Mouse (Mus musculus): ENCODE measurements around the gene Hist1h1c.
A peak's percentile ranks its signal among the peaks of the same experiment; 100 is the strongest.
"Not testable (repeated sequence)": the region's sequence is repeated elsewhere in the genome, so short reads cannot be mapped to it uniquely, and the experiment has no call there.

Gene Hist1h1c

DNA sequence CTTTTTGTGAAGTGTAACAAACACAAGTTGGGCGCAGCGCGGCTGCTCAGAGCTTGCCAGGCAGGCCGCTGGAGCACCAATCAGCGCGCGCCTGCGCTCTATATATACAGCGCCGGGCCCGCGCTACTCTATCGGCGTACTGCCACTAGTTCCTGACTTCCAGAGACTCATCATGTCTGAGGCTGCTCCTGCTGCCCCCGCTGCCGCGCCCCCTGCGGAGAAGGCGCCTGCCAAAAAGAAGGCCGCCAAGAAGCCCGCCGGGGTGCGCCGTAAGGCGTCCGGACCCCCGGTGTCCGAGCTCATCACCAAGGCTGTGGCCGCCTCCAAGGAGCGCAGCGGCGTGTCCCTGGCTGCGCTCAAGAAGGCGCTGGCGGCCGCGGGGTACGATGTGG lies at the start of gene Hist1h1c:
TSS of gene Hist1h1c (plus strand) at position 132 of the 392 bp plus-strand sequence.
- peak; percentile 93 for DNase-seq

DNA sequence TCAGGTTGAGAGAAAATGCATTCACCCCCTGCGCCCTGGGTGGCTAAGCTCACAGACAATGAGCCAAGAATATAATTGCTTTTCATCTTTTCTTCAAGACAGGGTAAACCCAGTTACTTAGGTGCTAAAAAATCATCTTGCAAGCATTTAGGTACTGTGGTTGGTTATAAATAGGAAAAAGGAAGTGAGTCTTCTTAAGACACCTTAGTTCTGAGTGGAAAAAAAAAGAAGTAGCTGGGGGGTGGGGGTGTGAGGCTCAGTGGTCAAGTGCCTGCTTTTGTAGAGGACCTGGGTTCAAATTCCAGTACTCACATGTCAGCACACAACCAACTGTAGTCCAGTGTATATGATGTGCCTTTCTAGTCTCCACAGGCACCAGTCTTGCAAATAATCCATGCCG lies 49.7 kb upstream of the Hist1h1c start:
- no peak for DNase-seq

DNA sequence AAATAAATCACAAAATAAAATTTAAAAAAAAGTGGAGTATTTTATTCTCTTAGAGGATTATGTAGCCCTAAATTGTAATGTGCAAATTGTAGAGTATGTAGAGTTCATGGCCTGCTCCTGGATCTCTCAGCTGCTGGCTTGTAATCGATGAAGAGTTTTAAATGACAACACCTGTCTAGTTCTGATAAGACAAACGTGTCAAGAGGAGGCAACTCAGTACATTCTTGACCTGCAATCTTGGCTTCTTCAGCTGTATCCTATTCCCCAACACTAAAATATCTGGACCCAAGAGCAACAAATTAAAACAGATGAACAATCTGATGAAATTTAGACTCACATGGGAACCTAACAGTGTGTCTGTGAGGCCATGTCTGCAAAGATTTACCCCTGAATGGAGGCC lies 49.1 kb upstream of the Hist1h1c start:
- DNase-seq: no peak

DNA sequence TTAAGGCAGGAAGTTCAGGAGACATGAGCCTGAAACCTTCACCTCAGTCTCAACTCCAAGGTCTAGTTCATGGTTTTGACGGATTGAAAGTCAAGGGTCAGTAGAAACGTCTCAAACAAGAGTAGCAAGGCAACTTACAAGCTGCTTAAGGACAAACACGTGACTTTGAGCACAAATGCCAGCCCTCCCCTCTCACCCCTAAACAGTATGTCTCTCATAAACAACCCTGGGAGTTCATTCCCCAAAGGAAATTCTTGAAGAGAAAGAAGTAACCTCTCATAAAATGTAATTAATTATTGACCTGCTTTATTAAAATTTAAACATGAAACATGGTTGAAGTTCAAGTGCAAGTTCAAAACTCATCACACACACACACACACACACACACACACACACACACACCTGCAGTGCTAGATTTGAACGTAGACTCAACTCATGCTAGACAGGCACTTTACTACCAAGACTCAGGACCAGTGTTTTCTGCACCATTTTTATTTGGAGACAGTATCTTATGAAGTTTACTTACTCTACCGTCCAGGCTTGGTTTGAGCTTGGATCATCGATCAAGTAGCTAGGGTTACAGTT lies 44.7 kb upstream of the Hist1h1c start:
- DNase-seq: peak; percentile 68

DNA sequence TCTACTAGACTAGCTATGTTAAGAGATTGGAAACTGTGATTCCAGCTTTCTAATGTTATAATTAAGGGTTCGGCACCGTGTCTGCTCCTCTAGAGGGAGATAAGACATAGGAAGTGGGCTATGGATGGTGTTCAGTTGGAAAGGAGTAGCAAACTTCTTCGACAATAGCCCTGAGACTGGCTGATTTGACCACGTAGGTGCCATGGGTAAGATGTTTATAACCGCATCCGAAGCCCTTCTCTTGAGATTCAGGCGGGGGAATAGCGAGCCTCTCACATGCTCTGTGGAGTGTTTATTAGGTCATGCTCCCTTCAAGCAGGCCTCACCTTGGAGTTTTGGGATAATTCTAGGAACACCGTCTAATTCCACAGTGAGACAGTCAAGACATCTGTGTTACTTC lies 43.7 kb upstream of the Hist1h1c start:
- no peak for DNase-seq

DNA sequence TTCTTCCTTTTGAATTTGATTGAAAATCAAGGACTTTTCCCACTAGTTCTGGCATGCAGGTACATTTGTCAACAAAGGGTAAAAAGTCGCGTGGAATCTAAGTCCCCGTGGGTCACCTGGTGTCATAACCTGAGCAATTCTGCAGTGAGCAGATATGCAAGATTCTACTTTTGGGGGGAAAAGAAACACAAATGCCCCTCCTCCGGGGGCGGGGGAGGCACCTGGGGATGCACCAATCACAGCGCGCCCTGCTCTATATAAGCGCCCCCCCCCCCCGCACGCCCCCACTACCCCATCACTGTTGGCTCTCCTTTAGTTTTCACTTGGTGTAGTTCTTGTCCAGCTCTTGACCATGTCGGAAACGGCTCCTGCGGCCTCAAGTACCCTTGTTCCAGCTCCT lies 43.1 kb upstream of the Hist1h1c start, which contains the start of gene Hist1h1t:
TSS of gene Hist1h1t (plus strand) at position 301 of the 400 bp plus-strand sequence.
- no peak for DNase-seq

DNA sequence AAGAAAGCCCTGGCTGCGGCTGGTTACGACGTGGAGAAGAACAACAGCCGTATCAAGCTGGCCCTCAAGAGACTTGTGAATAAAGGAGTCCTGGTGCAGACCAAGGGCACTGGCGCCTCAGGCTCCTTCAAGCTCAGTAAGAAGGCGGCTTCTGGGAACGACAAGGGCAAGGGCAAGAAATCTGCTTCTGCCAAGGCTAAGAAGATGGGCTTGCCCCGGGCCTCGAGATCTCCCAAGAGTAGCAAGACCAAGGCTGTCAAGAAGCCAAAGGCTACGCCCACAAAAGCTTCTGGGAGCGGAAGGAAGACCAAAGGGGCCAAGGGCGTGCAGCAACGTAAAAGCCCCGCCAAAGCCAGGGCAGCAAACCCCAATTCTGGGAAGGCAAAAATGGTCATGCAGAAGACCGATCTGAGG lies 42.5 kb upstream of the Hist1h1c start:
- no peak for DNase-seq

DNA sequence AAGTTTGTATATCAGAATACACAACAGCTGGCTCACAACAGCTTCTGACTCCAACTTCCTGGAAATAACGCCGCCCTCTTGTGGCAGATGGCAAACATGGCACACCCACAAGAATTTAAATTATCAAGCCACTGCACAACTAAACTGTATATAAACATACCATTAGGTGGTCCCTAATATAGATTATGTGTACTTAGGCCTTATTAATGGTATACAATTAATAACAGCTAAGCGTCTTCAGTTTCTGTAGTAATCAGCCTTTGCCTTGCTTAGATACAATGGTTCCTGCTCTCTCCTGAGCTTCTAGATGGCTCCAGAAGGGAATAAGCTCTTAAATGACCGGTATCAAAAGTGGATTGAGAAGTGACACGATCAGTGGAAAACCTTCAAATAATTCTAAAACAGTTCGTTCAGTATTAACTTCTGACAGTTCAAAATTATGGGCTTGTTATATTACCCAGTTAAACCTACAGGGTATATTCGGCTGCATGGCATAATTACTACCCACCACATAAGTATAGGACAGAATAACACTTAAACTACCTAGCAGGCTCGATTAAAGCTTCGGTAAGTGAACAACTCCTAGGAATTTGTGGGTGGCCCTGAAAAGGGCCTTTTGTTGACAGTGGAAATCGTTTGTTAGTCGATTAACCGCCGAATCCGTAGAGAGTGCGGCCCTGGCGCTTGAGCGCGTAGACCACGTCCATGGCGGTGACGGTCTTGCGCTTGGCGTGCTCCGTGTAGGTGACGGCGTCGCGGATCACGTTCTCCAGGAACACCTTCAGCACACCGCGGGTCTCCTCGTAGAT lies 40.9 kb upstream of the Hist1h1c start:
- DNase-seq: peak; percentile 65

DNA sequence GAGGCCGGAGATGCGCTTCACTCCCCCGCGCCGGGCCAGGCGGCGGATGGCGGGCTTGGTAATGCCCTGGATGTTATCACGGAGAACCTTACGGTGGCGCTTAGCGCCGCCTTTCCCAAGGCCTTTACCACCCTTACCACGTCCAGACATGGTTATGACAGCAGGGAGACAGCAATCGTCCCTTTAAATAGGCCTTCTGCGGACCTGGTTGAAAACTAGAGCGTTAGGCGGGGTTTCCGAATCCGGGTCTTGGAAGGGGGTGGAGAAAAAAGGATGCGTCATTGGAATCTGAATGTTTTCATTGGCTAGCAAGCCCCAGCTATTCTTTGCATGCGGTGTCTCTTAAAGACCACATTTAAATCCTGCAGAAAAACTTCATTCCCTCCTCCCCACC lies 40.3 kb upstream of the Hist1h1c start, which contains the start of gene Hist1h4c:
TSS of gene Hist1h4c (minus strand) at position 155 of the 394 bp plus-strand sequence.
- peak; percentile 98 for DNase-seq

DNA sequence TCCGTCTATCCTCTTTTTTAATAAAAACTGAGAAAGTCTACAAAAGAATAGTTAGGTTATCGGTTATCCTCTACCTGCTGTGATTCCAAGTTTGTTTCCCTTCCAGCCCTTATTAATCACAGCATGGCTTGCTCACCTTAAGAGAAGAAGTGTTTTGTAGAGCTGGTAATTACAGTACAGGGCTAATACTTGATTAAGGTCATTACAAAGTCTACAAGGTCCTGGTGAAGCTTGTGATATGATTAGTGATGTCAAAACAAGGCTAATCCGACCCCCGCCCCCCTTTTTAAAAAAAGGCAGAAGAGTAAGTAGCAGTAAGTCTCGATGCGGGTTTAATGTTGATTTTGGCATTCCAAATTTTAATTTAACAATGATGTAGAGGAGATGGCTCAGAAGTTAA lies 39.6 kb upstream of the Hist1h1c start:
- no peak for DNase-seq

DNA sequence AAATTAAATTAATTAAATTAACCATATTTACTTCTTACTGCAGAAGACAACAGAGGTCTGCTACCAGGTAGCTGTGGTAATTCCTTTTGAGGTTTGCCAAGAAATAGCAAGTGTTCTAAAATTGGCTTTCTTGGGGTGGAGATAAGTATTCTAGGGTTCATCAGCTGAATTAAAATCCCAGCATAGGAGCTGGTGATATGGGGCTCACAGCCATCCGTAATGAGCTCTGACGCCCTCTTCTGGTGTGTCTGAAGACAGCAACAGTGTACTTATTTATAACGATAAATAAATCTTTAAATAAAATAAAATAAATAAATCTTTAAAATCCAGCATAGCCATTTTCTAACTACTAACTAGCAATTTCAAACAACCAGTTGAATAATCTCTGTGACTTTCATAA lies 38.8 kb upstream of the Hist1h1c start:
- DNase-seq: no peak

DNA sequence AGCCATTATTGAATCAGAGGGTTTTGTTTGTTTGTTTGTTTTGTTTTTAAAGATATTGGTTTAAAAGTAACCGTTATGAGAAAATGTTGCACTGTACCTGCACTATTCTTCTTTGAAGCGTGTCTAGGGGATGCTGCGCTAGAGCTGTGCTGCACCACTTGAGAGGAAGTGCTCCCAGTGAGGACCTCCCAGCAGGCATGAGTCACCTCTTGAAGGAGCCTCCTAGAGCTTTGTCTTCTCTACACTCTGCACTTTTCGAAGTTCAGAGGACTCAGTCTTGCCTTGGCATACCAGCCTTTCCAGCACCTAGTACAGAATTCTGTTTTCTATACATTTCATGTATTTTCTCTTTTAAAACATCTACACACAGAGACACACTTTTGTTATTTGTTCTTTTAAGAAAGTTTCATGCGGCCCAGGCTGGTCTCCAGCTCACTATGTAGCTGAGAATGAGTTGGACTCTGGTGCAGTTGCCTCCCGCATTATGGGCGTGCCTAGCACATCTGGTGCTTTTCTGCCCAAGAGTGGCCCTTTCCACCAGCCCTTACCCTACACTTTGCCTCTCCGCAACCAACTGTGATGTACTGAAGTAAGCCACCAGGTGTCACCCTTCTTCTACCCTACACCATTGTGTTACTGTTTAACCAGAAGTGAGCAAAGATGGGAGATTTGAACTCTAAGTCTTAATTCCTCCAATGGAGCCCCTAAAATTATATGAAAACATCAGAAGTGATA lies 37.7 kb upstream of the Hist1h1c start:
- DNase-seq: peak; percentile 84

DNA sequence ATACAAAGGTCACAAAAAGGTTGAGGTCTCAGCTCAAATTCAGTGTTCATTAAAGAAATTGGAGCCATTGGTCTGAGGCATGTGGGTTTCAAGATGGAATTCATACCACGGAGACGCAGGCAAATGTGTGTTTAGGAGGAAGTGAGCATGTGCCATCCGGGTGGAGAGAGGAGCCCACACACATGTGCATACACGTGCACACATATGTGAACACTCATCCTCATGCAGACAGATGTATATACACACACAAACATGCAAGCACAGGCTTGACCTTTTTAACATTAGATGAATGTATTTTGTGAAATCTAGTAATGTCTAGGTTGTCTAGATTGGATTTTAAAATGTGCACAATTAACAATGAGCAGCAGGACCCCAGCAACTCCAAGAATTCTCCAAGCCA lies 36.4 kb upstream of the Hist1h1c start:
- no peak for DNase-seq

DNA sequence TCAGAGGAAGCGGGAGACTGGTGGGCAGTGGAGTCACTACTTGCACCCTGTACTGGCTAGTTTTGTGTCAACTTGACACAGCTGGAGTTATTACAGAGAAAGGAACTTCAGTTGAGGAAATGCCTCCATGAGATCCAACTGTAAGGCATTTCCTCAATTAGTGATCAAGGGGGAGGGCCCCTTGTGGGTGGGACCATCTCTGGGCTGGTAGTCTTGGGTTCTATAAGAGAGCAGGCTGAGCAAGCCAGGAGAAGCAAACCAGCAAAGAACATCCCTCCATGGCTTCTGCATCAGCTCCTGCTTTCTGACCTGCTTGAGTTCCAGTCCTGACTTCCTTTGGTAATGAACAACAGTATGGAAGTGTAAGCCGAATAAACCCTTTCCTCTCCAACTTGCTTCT lies 35.8 kb upstream of the Hist1h1c start:
- DNase-seq: not testable (repeated sequence)

DNA sequence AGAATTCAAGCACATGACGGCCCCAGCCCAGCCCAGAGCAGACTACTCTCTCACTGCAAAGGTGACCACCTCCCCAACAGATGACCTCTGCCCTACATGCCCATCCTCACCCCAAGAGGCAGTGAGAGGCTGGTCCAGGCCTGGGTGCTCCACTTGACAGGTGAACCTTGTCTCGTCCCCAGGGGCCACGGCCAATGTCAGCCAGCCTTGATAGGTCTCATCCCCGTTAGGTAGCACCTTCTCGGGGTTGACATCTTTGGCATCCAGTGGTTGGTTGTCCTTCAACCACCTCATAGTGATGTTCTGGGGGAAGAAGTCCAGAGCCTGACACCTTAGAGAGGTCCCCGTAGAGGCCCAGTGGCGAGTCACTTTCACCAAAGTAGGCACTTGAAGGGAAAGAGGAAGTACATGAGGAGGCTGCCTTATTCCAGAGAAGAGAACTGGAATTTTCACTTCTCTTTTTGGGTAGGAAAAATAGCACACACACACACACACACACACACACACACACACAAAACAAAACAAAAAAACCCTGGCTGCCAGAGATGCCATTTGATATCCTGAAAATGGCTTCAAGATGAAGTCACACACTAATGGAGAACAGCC lies 32.8 kb upstream of the Hist1h1c start:
- DNase-seq: no peak

DNA sequence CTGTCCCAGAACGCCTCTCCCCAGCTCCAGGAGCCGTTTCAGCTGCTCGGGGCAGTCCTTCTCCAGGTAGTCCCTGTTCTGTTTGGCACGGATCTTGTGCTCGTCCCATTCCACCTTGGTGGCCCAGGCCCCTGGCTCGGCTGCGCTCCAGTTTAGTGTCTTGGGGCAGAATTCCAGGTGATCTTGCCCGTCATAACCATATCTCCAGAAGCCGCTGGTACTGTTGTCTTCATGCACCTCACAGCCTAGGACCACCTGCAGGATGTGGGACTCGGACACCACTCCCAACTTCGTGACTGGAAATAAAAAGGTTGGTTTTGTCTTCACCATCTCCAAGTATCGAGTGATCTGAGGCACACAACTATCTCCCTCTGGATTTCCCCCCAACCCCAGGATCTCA lies 31.8 kb upstream of the Hist1h1c start:
- no peak for DNase-seq

DNA sequence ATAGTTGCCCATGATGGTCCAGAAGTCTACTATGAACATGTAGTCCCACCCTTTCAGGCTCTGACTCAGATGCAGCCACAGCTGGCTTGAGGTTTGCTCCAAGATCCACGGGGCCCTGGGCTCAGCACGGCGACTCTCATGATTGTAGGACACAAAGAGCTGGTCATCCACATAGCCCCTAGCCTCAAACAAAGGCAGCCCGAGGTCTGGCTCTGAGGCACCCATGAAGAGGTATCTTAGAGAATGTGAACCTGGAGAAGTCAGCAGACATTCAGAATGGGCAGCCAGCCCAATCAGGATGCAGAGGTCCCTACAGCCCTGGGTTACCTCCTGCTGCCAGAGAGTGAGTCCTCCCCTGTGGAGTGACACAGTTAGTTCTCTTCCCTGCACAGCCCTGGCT lies 30.6 kb upstream of the Hist1h1c start:
- DNase-seq: no peak

DNA sequence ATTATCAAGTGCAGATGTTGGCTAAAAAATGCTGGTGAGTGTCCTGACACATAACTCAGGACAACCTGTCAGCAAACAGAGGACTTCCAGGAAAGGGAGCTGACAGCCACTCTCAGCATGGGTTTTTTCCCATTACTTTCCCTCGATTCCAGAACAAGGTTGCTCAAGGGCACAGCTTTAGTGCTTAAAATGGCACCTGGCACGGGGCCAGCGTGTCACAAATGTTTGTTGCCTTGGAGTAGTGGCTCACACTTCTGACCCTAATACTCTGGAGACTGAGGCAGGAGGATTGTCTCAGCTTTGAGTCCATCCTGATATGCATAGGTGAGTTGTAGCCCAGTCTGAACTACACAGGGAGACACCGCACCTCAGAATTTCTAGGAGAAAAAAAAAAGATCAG lies 30.0 kb upstream of the Hist1h1c start:
- no peak for DNase-seq

DNA sequence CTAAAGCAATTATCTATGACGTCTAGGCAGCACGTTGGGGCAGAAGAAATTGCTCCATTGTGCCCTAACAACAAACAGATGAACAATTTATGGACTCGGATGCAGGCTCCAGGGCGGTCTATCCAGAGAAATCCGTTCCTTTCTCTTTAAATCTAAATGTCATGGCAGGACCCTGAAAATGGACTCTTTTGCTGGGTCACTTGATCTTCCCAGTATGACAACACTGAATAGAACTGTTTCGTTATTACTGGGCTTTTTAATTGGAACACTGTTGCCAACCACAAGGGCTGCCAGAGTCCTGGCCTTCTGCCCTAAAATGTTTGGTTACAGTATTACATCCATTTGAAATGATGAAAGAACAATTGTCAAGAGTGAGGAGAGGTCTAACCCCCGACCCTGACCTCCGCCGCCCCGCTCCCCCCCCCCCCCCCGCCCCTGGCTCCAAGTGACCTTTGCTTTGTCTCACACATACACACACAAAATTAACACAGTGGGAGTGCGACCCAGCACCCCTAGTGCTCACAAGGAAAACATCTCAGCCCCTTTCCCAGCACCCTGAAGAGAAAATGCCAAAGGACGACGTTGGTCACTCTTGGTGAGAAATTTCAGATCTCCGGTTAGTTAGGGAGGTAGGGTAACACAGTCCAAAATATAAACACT lies 28.8 kb upstream of the Hist1h1c start:
- DNase-seq: no peak

DNA sequence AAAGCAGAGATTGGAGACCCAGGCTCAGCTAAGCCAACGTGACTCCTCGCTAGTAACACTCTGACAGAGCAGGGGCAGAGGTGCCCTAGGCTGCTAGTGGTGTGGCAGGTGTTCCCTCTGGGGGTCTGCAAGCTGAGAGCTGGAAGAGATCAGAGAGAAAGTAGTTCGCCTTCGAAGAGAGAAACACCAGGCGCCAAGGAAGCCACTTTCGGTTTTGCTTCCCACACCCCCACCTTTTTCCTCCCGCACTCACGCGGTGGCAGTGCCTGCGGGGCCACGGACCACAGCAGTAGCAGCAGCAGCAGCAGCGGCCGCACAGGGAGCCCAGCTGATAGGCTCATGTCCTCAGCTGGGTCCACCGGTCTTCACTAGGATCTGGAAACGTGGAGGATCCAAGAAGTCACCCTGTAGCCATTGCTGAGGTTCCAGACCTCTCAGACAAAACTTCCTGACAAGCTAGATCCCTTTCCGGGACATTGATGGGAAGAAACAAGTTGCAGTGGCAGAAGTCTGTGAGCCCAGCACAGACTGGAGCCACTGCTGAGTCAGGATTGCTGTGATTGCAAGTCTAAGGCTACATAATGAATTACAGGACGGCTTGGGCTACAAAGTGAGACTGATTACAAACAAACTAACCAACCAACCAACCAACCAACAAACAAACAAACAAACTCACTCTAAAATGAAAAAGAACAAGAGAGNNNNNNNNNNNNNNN lies 28.1 kb upstream of the Hist1h1c start, which contains the start of gene Hfe:
TSS of gene Hfe (minus strand) at position 481 of the 716 bp plus-strand sequence.
- DNase-seq: peak; percentile 63

DNA sequence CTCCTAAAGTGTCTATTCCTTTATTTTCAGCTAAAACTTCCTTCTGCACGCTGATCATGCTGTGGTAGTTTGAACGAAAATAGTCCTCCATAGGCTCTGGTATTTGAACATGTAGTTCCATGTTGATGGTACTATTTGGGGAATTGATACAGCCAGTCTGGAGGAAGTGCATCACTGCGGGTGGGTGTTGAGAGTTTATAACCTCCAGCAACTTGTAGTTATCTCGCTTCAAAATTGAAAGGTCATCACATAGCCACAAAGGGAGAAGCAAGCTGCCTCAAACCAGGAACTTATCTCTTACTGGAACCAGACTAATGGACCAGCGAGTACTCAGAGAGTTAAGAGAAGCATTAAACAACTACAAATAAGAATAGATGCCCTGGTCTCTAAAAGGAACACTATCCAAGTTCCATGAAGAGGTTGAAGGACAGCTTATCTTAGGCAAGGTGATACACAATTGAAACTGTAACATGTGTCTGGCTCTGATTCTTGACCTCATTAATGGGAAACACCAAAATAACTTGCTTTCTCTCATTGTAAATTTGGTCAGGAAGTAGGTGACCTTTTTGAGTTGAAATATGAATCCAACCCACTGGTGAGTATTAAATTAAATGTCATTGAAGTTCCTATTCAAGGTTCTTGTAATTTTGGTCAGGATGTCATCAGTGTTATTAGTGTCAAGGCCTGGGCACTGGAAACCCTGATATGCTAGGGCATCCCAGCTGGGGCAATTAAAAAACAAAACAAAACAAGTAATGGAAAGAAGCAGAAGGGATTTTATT lies 22.2 kb upstream of the Hist1h1c start:
- DNase-seq: no peak

All from kidney, postnatal 14 days (tissue).